In the genomic region with DNA sequence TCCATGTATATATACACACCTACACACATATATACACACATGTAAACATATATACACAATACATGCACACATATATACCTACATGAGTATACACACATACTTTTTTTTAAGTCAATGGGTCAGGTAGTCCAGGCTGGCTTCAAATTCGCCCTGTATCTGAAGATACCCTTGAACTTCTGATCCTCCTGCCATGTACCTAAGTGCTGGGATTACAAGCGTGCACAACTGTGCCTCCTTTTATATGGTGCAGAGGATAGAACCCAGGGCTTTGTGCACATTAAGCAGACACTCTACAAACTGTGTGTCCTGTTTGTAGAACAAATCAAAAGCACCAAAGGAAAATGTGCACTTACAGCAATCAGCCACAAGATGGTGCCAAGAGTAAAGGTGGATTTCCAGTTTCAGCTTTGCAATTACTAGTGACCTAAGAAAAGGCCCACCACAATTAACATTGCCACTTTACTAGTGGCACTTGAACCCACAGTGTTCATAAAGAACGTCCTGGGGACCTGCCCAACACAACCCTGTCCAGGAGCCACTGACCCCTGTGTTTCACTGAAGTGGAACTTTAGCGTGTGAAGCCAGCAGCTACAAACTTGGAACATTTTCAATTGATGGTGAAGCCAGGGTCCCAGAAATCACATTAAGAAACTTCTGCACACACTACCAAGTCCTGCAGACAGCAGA, we compare ENCODE assay signal across 8 mouse cellular contexts. TPM values are rescaled to one million over a fixed set of nuclear protein-coding genes. Genes with fewer than 3 reads are reported as not detected.
DNase-seq lines count a peak whose midpoint lies in the region; ATAC-seq and TF ChIP-seq lines count a peak whose summit lies in the region.
"Not testable (repeated sequence)": the region's sequence is repeated elsewhere in the genome, so short reads cannot be mapped to it uniquely, and the experiment has no call there.

No protein-coding gene starts in this region.

- ATAC-seq in embryonic facial prominence, embryonic 15.5 days (ENCODE audit: insufficient number of reproducible peaks, low FRiP score, low TSS enrichment, low read depth): 0 out of 2 replicates have a peak, but pooled peaks have one; percentile 29
- peak; percentile 57 for ATAC-seq in forebrain, embryonic 16.5 days
- peak; percentile 66; the same call in 1 of the 2 replicates for ATAC-seq in hindbrain, embryonic 14.5 days (ENCODE audit: low FRiP score)
- ATAC-seq in intestine, postnatal 0 days: peak; percentile 17; the same call in 1 of the 2 replicates
- ATAC-seq in liver, embryonic 12.5 days: peak; percentile 30; the same call in 1 of the 2 replicates
- ATAC-seq in megakaryocyte-erythroid progenitor cell, adult 5-6 weeks (replicated peaks; ENCODE audit: low FRiP score, low TSS enrichment, poor library complexity, severe bottlenecking): peak; percentile 54
- ATAC-seq in neural tube, embryonic 11.5 days (ENCODE audit: insufficient read depth, low FRiP score, low TSS enrichment): peak; percentile 50; the same call in 1 of the 2 replicates
- peak; percentile 12; the same call in 1 of the 2 replicates for ATAC-seq in stomach, embryonic 15.5 days (ENCODE audit: insufficient read depth, low FRiP score, low read depth)

- no CpG with 5 or more reads among the region's 4 CpGs for WGBS in embryonic facial prominence, embryonic 15.5 days
- WGBS in forebrain, embryonic 16.5 days: no CpG with 5 or more reads among the region's 4 CpGs
- no CpG with 5 or more reads among the region's 4 CpGs for WGBS in hindbrain, embryonic 14.5 days
- no CpG with 5 or more reads among the region's 4 CpGs for WGBS in intestine, postnatal 0 days
- WGBS in liver, embryonic 12.5 days (ENCODE audit: insufficient replicate concordance): no CpG with 5 or more reads among the region's 4 CpGs
- no CpG with 5 or more reads among the region's 4 CpGs for WGBS in neural tube, embryonic 11.5 days
- no CpG with 5 or more reads among the region's 4 CpGs for WGBS in stomach, embryonic 15.5 days

- not testable (repeated sequence) for H3K27ac ChIP-seq in embryonic facial prominence, embryonic 15.5 days (replicated peaks); forebrain, embryonic 16.5 days (ENCODE audit: low read length); hindbrain, embryonic 14.5 days; intestine, postnatal 0 days (ENCODE audit: low read depth, low read length); liver, embryonic 12.5 days; neural tube, embryonic 11.5 days (ENCODE audit: low read depth, low read length); stomach, embryonic 15.5 days

- H3K4me1 ChIP-seq in embryonic facial prominence, embryonic 15.5 days; forebrain, embryonic 16.5 days (replicated peaks; ENCODE audit: control insufficient read depth, insufficient read depth, low read length); hindbrain, embryonic 14.5 days (replicated peaks; ENCODE audit: control insufficient read depth, insufficient read depth, low read length); intestine, postnatal 0 days (replicated peaks; ENCODE audit: control insufficient read depth, insufficient read depth, low read length); liver, embryonic 12.5 days; neural tube, embryonic 11.5 days (ENCODE audit: control insufficient read depth, insufficient read depth, low read length); stomach, embryonic 15.5 days: not testable (repeated sequence)

- not testable (repeated sequence) for H3K9me3 ChIP-seq in embryonic facial prominence, embryonic 15.5 days (replicated peaks); forebrain, embryonic 16.5 days (ENCODE audit: control insufficient read depth, low read length); hindbrain, embryonic 14.5 days (ENCODE audit: control insufficient read depth, low read length); intestine, postnatal 0 days (ENCODE audit: control insufficient read depth); liver, embryonic 12.5 days (replicated peaks); neural tube, embryonic 11.5 days (ENCODE audit: control insufficient read depth, low read length); stomach, embryonic 15.5 days

- not testable (repeated sequence) for H3K36me3 ChIP-seq in embryonic facial prominence, embryonic 15.5 days; forebrain, embryonic 16.5 days (ENCODE audit: control insufficient read depth, insufficient read depth); hindbrain, embryonic 14.5 days (replicated peaks; ENCODE audit: control insufficient read depth, insufficient read depth); intestine, postnatal 0 days (ENCODE audit: control insufficient read depth, insufficient read depth); liver, embryonic 12.5 days; neural tube, embryonic 11.5 days (ENCODE audit: control insufficient read depth, insufficient read depth, low read length); stomach, embryonic 15.5 days

- not testable (repeated sequence) for TF ChIP-seq CTCF in intestine, postnatal 0 days (IDR thresholded peaks at IDR 0.05; ENCODE audit: low read depth)

- not testable (repeated sequence) for H3K4me3 ChIP-seq in embryonic facial prominence, embryonic 15.5 days (replicated peaks); forebrain, embryonic 16.5 days (replicated peaks; ENCODE audit: low read length); hindbrain, embryonic 14.5 days (replicated peaks; ENCODE audit: low read length); intestine, postnatal 0 days (ENCODE audit: low read depth, low read length); liver, embryonic 12.5 days; neural tube, embryonic 11.5 days (ENCODE audit: low read depth, low read length); stomach, embryonic 15.5 days (replicated peaks)

- H3K4me2 ChIP-seq in embryonic facial prominence, embryonic 15.5 days (replicated peaks); forebrain, embryonic 16.5 days (ENCODE audit: low read length); hindbrain, embryonic 14.5 days (replicated peaks); intestine, postnatal 0 days (replicated peaks; ENCODE audit: low read depth); liver, embryonic 12.5 days; neural tube, embryonic 11.5 days (ENCODE audit: low read depth); stomach, embryonic 15.5 days: not testable (repeated sequence)

- H3K9ac ChIP-seq in embryonic facial prominence, embryonic 15.5 days; forebrain, embryonic 16.5 days (replicated peaks; ENCODE audit: low read depth, low read length); hindbrain, embryonic 14.5 days; intestine, postnatal 0 days (ENCODE audit: low read depth, low read length); liver, embryonic 12.5 days; neural tube, embryonic 11.5 days (ENCODE audit: low read length); stomach, embryonic 15.5 days: not testable (repeated sequence)

- DNase-seq in hindbrain, embryonic 14.5 days (ENCODE audit: low spot score); neural tube, embryonic 11.5 days (ENCODE audit: low spot score): not testable (repeated sequence)

- H3K27me3 ChIP-seq in embryonic facial prominence, embryonic 15.5 days; forebrain, embryonic 16.5 days (replicated peaks; ENCODE audit: control insufficient read depth, insufficient read depth, low read length); hindbrain, embryonic 14.5 days (ENCODE audit: control insufficient read depth, insufficient read depth, low read length); intestine, postnatal 0 days (replicated peaks; ENCODE audit: control insufficient read depth, insufficient read depth, low read length); liver, embryonic 12.5 days (replicated peaks); neural tube, embryonic 11.5 days (ENCODE audit: control insufficient read depth, insufficient read depth, low read length); stomach, embryonic 15.5 days (replicated peaks): not testable (repeated sequence)

RNA-seq across cellular contexts. Expression of gene Dynlt1c, which starts 41.9 kb away (rescaled TPM):
- polyA plus RNA-seq in embryonic facial prominence, embryonic 15.5 days (2015; fragmentation: Nextera tagmentation; extraction: Ambion mirVana): 38.8 and 46.3 TPM in 2 replicates
- polyA plus RNA-seq in forebrain, embryonic 16.5 days (2015; fragmentation: Nextera tagmentation; extraction: Ambion mirVana): 45.8 and 62.4 TPM in 2 replicates
- 36.3 and 46.8 TPM in 2 replicates for polyA plus RNA-seq in hindbrain, embryonic 14.5 days (2014; fragmentation: Nextera tagmentation; extraction: Ambion mirVana)
- 8.9 and 13.1 TPM in 2 replicates for polyA plus RNA-seq in intestine, postnatal 0 days (2015; fragmentation: Nextera tagmentation; extraction: Ambion mirVana)
- 8.1 and 10.1 TPM in 2 replicates for polyA plus RNA-seq in liver, embryonic 12.5 days (2016; fragmentation: Nextera tagmentation; extraction: Ambion mirVana)
- total RNA-seq in megakaryocyte-erythroid progenitor cell, adult 5-6 weeks (2014; fragmentation: Nextera tagmentation): 6.5 and 14.3 TPM in 2 replicates
- 6.3 TPM in 1 of 2 replicates, not detected in the other for total RNA-seq in megakaryocyte-erythroid progenitor cell, adult 5-6 weeks (2017)
- polyA plus RNA-seq in neural tube, embryonic 11.5 days (2014; fragmentation: Nextera tagmentation; extraction: Ambion mirVana): 29.8 and 39.6 TPM in 2 replicates
- 42.7 and 44.3 TPM in 2 replicates for polyA plus RNA-seq in stomach, embryonic 15.5 days (2015; fragmentation: Nextera tagmentation; extraction: Ambion mirVana)

Comparison
In these comparisons a context has a peak if more than half of its experiments do, and no peak if none do; other contexts are left out.
1. ATAC-seq: peak in every context shown above with its lines; median percentile 66 in hindbrain, embryonic 14.5 days; 57 in forebrain, embryonic 16.5 days; 54 in megakaryocyte-erythroid progenitor cell, adult 5-6 weeks; 50 in neural tube, embryonic 11.5 days; 30 in liver, embryonic 12.5 days; 29 in embryonic facial prominence, embryonic 15.5 days; 17 in intestine, postnatal 0 days; 12 in stomach, embryonic 15.5 days.